Mouse (Mus musculus): ENCODE measurements around the gene Paqr5. TPM values are rescaled to one million over a fixed set of nuclear protein-coding genes. Genes with fewer than 3 reads are reported as not detected.

Paqr5 gene
- polyA plus RNA-seq, 1 experiment from 2014 or later: 0.38 TPM

GRCm38 (mm10) chr9:61971045-61971444 is 55.6 kb downstream of the Paqr5 start:
- no peaks in the 10 kb centered on the region for H3K36me3 ChIP-seq (ENCODE audit: control insufficient read depth, insufficient read depth, low read length)
- H3K9me3 ChIP-seq (ENCODE audit: control insufficient read depth, low read length): no peaks in the 10 kb centered on the region
- WGBS: 50% methylated on average over 3 of the region's 3 CpGs
- no peak overlapping the region for H3K4me2 ChIP-seq (ENCODE audit: low read length)
- H3K27ac ChIP-seq (replicated peaks in 1 of 2; ENCODE audit: control insufficient read depth in 1 of 2, insufficient read depth in 1 of 2, low read depth in 2 of 2, low read length in 2 of 2): no peak overlapping the region
- H3K27me3 ChIP-seq (ENCODE audit: control insufficient read depth, insufficient read depth, low read length): no peaks in the 10 kb centered on the region
- no peaks in the 10 kb centered on the region; a peak in 1 of 4 replicates for H3K4me1 ChIP-seq (ENCODE audit: control insufficient read depth in 2 of 2, insufficient read depth in 2 of 2, low read length in 2 of 2)
- H3K4me3 ChIP-seq (ENCODE audit: control insufficient read depth in 1 of 2, insufficient read depth in 1 of 2, low read depth in 1 of 2, low read length in 2 of 2): no peak overlapping the region
- H3K9ac ChIP-seq (ENCODE audit: low read length): no peak overlapping the region
- no peak for ATAC-seq (ENCODE audit: insufficient number of reproducible peaks, insufficient read depth, low FRiP score, low read depth)

- 76% methylated on average over 10 of the region's 10 CpGs for WGBS
- Histone ChIP-seq H3K27ac (replicated peaks in 1 of 2; ENCODE audit: control insufficient read depth in 1 of 2, insufficient read depth in 1 of 2, low read depth in 2 of 2, low read length in 2 of 2) (no peak overlapping the region), H3K9me3 (ENCODE audit: control insufficient read depth, low read length) (no peaks in the 10 kb centered on the region), H3K9ac (ENCODE audit: low read length) (no peak overlapping the region), H3K4me2 (ENCODE audit: low read length) (no peak overlapping the region), H3K4me3 (ENCODE audit: control insufficient read depth in 1 of 2, insufficient read depth in 1 of 2, low read depth in 1 of 2, low read length in 2 of 2) (no peak overlapping the region), H3K36me3 (ENCODE audit: control insufficient read depth, insufficient read depth, low read length) (no peaks in the 10 kb centered on the region), H3K4me1 (ENCODE audit: control insufficient read depth in 2 of 2, insufficient read depth in 2 of 2, low read length in 2 of 2) (no peaks in the 10 kb centered on the region; a peak in 1 of 4 replicates), H3K27me3 (ENCODE audit: control insufficient read depth, insufficient read depth, low read length) (no peaks in the 10 kb centered on the region)
- ATAC-seq (ENCODE audit: insufficient number of reproducible peaks, insufficient read depth, low FRiP score, low read depth): no peak
These were observed 59.3 kb downstream of the Paqr5 start for GRCm38 (mm10) chr9:61967357-61967756.

DNA sequence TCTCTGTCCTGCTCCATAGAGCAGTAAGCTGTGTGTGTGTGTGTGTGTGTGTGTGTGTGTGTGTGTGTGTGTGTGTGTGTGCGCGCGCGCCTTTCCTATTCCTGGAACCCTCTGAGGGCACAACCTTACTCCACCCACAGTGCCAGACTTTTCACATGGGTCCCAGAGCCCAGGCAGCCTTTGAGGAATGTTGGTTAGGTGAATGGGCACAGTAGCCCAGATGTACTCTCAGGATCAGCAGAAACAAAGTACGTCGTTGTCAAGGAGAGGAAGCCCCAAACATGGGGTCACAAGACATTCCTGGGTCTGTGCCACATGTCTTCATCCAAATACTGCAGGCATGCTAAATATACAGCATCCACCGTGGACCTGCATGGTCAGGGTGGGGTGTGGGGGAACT is 60.7 kb downstream of the Paqr5 start:
- 77% methylated on average over 7 of the region's 7 CpGs for WGBS
- ATAC-seq (ENCODE audit: insufficient number of reproducible peaks, insufficient read depth, low FRiP score, low read depth): no peak
- Histone ChIP-seq H3K27me3 (ENCODE audit: control insufficient read depth, insufficient read depth, low read length) (no peaks in the 10 kb centered on the region), H3K36me3 (ENCODE audit: control insufficient read depth, insufficient read depth, low read length) (no peaks in the 10 kb centered on the region), H3K4me2 (ENCODE audit: low read length) (no peak overlapping the region), H3K27ac (replicated peaks in 1 of 2; ENCODE audit: control insufficient read depth in 1 of 2, insufficient read depth in 1 of 2, low read depth in 2 of 2, low read length in 2 of 2) (no peak overlapping the region), H3K9ac (ENCODE audit: low read length) (no peak overlapping the region), H3K4me3 (ENCODE audit: control insufficient read depth in 1 of 2, insufficient read depth in 1 of 2, low read depth in 1 of 2, low read length in 2 of 2) (no peak overlapping the region), H3K9me3 (ENCODE audit: control insufficient read depth, low read length) (no peaks in the 10 kb centered on the region), H3K4me1 (ENCODE audit: control insufficient read depth in 2 of 2, insufficient read depth in 2 of 2, low read length in 2 of 2) (peaks cover 0 to 2% of the 10 kb centered on the region in 2 experiments; a peak in 1 of 4 replicates)

DNA sequence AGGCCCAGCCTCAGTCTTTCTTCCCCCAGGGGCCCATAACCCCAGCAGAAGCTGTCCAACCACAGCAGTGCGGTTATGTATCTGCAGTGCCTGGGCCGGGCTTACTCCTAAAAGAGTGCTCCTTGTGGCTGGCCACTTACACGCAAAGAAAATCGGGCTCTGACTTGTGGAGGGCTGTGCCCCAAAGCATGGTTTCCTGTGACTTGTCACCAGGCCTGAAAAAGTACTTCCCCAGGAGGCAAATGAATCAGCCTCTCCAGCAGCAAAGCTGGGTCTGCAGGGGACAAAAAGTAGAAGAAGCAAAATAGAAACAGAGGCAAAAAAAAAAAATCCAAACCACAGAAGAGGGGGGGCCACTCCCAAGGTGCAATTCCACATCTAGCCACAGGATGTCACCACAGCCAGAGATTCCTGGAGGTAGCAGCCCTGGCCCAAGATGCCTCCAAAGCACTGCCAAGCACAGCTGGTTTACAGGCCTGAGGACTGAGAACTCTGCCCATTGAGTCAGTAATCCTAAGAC is 61.2 kb downstream of the Paqr5 start:
- no peak overlapping the region for H3K4me3 ChIP-seq (ENCODE audit: control insufficient read depth in 1 of 2, insufficient read depth in 1 of 2, low read depth in 1 of 2, low read length in 2 of 2)
- H3K4me1 ChIP-seq (ENCODE audit: control insufficient read depth in 2 of 2, insufficient read depth in 2 of 2, low read length in 2 of 2): peaks cover 3 to 6% of the 10 kb centered on the region in 2 experiments; a peak in 2 of 4 replicates
- H3K27ac ChIP-seq (replicated peaks in 1 of 2; ENCODE audit: control insufficient read depth in 1 of 2, insufficient read depth in 1 of 2, low read depth in 2 of 2, low read length in 2 of 2): no peak overlapping the region
- no peaks in the 10 kb centered on the region for H3K9me3 ChIP-seq (ENCODE audit: control insufficient read depth, low read length)
- no peaks in the 10 kb centered on the region for H3K36me3 ChIP-seq (ENCODE audit: control insufficient read depth, insufficient read depth, low read length)
- H3K4me2 ChIP-seq (ENCODE audit: low read length): no peak overlapping the region
- H3K9ac ChIP-seq (ENCODE audit: low read length): no peak overlapping the region
- no peak for ATAC-seq (ENCODE audit: insufficient number of reproducible peaks, insufficient read depth, low FRiP score, low read depth)
- 42% methylated on average over 4 of the region's 4 CpGs for WGBS
- H3K27me3 ChIP-seq (ENCODE audit: control insufficient read depth, insufficient read depth, low read length): no peaks in the 10 kb centered on the region

- Histone ChIP-seq H3K36me3 (ENCODE audit: control insufficient read depth, insufficient read depth, low read length) (no peaks in the 10 kb centered on the region), H3K4me3 (ENCODE audit: control insufficient read depth in 1 of 2, insufficient read depth in 1 of 2, low read depth in 1 of 2, low read length in 2 of 2) (no peak overlapping the region), H3K9ac (ENCODE audit: low read length) (no peak overlapping the region), H3K27me3 (ENCODE audit: control insufficient read depth, insufficient read depth, low read length) (no peaks in the 10 kb centered on the region), H3K4me1 (ENCODE audit: control insufficient read depth in 2 of 2, insufficient read depth in 2 of 2, low read length in 2 of 2) (peaks cover 7% of the 10 kb centered on the region in 2 experiments; a peak in 2 of 4 replicates), H3K9me3 (ENCODE audit: control insufficient read depth, low read length) (no peaks in the 10 kb centered on the region), H3K4me2 (ENCODE audit: low read length) (no peak overlapping the region), H3K27ac (replicated peaks in 1 of 2; ENCODE audit: control insufficient read depth in 1 of 2, insufficient read depth in 1 of 2, low read depth in 2 of 2, low read length in 2 of 2) (no peak overlapping the region)
- 65% methylated on average over 6 of the region's 6 CpGs for WGBS
- no peak for ATAC-seq (ENCODE audit: insufficient number of reproducible peaks, insufficient read depth, low FRiP score, low read depth)
These were observed 63.3 kb downstream of the Paqr5 start for GRCm38 (mm10) chr9:61963356-61963755.

DNA sequence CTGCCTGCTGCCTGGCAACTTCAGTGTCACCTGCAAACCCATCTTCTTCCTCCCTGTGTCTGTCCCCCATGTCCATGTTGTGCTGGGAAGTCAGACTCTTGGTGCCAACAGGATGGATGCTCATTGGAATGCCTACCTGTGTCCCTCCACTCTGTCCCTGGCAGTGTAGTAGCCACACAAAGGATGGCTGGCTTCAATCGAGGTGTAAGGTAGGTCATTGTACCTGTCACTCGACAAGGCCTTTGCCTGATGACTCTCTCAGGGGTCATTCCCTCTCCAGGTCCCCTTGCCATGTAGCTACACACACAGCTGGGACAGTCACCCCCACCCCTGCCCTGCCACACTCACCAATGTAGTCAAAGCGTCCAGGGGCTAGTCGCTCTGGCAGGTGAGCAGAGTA is 65.5 kb downstream of the Paqr5 start:
- H3K4me2 ChIP-seq (ENCODE audit: low read length): no peak overlapping the region
- ATAC-seq (ENCODE audit: insufficient number of reproducible peaks, insufficient read depth, low FRiP score, low read depth): no peak
- no peaks in the 10 kb centered on the region for H3K36me3 ChIP-seq (ENCODE audit: control insufficient read depth, insufficient read depth, low read length)
- 81% methylated on average over 4 of the region's 4 CpGs for WGBS
- H3K4me1 ChIP-seq (ENCODE audit: control insufficient read depth in 2 of 2, insufficient read depth in 2 of 2, low read length in 2 of 2): peaks cover 7% of the 10 kb centered on the region in 2 experiments; a peak in 2 of 4 replicates
- no peak overlapping the region for H3K27ac ChIP-seq (replicated peaks in 1 of 2; ENCODE audit: control insufficient read depth in 1 of 2, insufficient read depth in 1 of 2, low read depth in 2 of 2, low read length in 2 of 2)
- H3K27me3 ChIP-seq (ENCODE audit: control insufficient read depth, insufficient read depth, low read length): no peaks in the 10 kb centered on the region
- no peaks in the 10 kb centered on the region for H3K9me3 ChIP-seq (ENCODE audit: control insufficient read depth, low read length)
- H3K9ac ChIP-seq (ENCODE audit: low read length): no peak overlapping the region
- no peak overlapping the region for H3K4me3 ChIP-seq (ENCODE audit: control insufficient read depth in 1 of 2, insufficient read depth in 1 of 2, low read depth in 1 of 2, low read length in 2 of 2)

DNA sequence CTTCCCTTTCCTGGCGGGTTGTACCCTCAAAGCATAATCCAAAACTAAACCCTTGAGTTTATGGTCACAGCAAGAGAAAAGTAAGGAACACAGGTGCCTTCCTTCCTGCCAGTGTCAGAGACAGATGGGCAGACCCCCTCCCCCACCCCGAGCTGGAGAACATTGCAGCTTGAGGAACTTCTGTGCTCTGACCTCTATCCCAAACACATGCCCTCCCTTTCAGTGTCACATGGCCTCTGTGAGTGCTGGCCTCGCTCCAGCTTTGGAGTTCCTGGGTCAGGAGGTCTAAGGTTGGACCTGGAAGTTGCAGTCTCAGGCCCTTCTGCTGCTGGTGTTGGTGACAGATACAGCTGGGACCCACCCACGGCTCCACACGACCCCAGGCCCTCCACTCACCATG is 65.9 kb downstream of the Paqr5 start:
- H3K27ac ChIP-seq (replicated peaks in 1 of 2; ENCODE audit: control insufficient read depth in 1 of 2, insufficient read depth in 1 of 2, low read depth in 2 of 2, low read length in 2 of 2): no peak overlapping the region
- no peaks in the 10 kb centered on the region for H3K9me3 ChIP-seq (ENCODE audit: control insufficient read depth, low read length)
- H3K4me1 ChIP-seq (ENCODE audit: control insufficient read depth in 2 of 2, insufficient read depth in 2 of 2, low read length in 2 of 2): peaks cover 7% of the 10 kb centered on the region in 2 experiments; a peak in 2 of 4 replicates
- no peak overlapping the region for H3K4me3 ChIP-seq (ENCODE audit: control insufficient read depth in 1 of 2, insufficient read depth in 1 of 2, low read depth in 1 of 2, low read length in 2 of 2)
- WGBS: 39% methylated on average over 5 of the region's 5 CpGs
- no peak overlapping the region for H3K4me2 ChIP-seq (ENCODE audit: low read length)
- no peak overlapping the region for H3K9ac ChIP-seq (ENCODE audit: low read length)
- ATAC-seq (ENCODE audit: insufficient number of reproducible peaks, insufficient read depth, low FRiP score, low read depth): no peak
- no peaks in the 10 kb centered on the region for H3K36me3 ChIP-seq (ENCODE audit: control insufficient read depth, insufficient read depth, low read length)
- H3K27me3 ChIP-seq (ENCODE audit: control insufficient read depth, insufficient read depth, low read length): no peaks in the 10 kb centered on the region

- no peak for ATAC-seq (ENCODE audit: insufficient number of reproducible peaks, insufficient read depth, low FRiP score, low read depth)
- no peak overlapping the region for H3K27ac ChIP-seq (replicated peaks in 1 of 2; ENCODE audit: control insufficient read depth in 1 of 2, insufficient read depth in 1 of 2, low read depth in 2 of 2, low read length in 2 of 2)
- 79% methylated on average over 1 of the region's 1 CpGs for WGBS
These were observed 66.6 kb downstream of the Paqr5 start for GRCm38 (mm10) chr9:61959921-61960569.

More at GRCm38 (mm10) chr9:61959921-61960569, 66.6 kb downstream of the Paqr5 start:
- H3K4me2 ChIP-seq (ENCODE audit: low read length): no peak overlapping the region
- no peaks in the 10 kb centered on the region for H3K9me3 ChIP-seq (ENCODE audit: control insufficient read depth, low read length)
- H3K9ac ChIP-seq (ENCODE audit: low read length): no peak overlapping the region
- no peaks in the 10 kb centered on the region for H3K36me3 ChIP-seq (ENCODE audit: control insufficient read depth, insufficient read depth, low read length)
- H3K27me3 ChIP-seq (ENCODE audit: control insufficient read depth, insufficient read depth, low read length): no peaks in the 10 kb centered on the region
- H3K4me1 ChIP-seq (ENCODE audit: control insufficient read depth in 2 of 2, insufficient read depth in 2 of 2, low read length in 2 of 2): peaks cover 7% of the 10 kb centered on the region in 2 experiments; a peak in 2 of 4 replicates
- no peak overlapping the region for H3K4me3 ChIP-seq (ENCODE audit: control insufficient read depth in 1 of 2, insufficient read depth in 1 of 2, low read depth in 1 of 2, low read length in 2 of 2)
